Mouse (Mus musculus) spleen, postnatal 10 days (tissue): ENCODE measurements around the gene Cog2.

ENCODE experiments used
- DNase-seq, 2 experiments: peaks; one replicate each; pipeline ENCODE4 v3.0.0; 2021 to 2022; ENCODE audit warnings: low spot score in 2 of 2

Gene Cog2

GRCm38 (mm10) chr8:124520249-124521080, at the start of gene Cog2:
Gene Cog2, plus strand, starts transcription at chr8:124520767.
- DNase-seq: peak; percentile 78 to 92

- no peak for DNase-seq
Observed at GRCm38 (mm10) chr8:124475690-124476089, 44.9 kb upstream of the Cog2 start.

GRCm38 (mm10) chr8:124476701-124477100, 43.9 kb upstream of the Cog2 start:
- no peak for DNase-seq

- no peak for DNase-seq
Observed at GRCm38 (mm10) chr8:124479251-124479650, 41.3 kb upstream of the Cog2 start.

- DNase-seq: no peak
Observed at GRCm38 (mm10) chr8:124480321-124480720, 40.2 kb upstream of the Cog2 start.

DNA sequence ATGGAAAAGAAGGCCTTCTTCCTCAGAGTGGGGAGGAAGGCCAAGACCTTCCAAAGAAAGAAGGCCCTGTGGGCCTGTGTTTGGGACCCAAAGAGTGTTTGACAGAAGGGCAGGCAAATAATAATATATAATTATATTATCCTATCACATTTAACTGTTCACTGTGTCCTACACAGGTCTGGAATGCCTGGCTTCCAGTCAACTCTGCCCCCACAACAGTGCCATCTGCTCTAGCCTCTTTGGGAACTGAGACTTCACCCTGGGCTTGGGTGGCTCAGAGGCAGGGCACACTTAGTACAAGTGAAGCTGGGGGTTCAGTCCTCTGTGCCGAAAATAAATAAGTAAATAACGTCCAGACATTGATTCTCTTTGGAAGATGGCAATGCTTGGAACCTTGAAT, 37.8 kb upstream of the Cog2 start:
- no peak for DNase-seq

DNA sequence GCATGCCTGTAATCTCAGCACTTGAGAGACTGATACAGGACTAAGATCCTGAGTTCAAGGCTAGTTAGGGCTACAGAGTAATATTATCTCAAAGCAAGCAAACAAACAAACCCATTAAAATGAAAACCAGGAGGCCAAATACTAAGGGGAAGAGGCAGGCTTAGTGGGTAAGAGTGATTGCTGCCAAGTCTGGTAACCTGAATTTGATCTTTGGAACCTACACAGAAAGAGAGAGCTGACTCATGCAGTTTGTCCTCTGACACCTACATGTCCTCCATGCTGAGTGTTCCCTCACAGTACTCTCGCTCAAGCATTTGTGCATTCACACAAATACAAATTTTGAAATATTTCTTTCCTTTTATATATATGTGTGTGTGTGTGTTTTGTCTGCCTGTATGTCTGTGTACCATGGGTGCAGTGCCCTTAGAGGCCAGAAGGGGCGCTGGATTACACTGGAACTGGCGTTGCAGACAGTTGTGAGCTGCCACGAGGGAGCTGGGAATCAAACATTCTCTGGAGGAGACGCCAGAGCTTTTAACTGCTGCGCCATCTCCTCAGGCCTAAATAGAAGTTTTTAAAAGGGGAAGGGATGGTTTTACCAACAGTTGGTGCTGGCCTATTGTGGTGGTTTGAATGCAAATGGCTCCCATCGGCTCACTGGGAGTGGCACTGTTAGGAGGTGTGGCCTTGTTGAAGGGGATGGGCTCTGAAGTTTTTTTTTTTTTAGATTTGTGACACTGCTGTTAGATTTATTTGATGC, 37.0 kb upstream of the Cog2 start:
- DNase-seq: peak in 1 of 2 experiments; percentile 21

DNA sequence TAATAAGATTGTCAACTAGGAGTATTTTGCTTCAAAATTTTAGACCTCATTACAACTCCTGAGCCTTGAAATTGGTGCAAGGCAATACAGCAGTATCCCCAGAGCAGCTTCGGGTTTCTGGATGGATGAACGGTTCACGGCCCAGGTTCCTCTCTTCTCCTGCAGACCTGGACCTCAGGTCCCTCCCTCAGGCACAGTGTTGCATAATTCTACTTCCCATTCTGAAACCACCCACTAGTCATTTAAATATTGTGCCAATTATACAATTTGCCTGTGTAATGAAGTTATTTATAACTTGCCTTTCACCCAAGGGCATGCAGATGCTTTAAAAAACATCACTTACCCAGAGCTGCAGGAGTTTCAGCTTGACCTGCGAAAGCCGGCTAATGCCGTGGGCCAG, 31.3 kb upstream of the Cog2 start:
- DNase-seq: no peak

DNA sequence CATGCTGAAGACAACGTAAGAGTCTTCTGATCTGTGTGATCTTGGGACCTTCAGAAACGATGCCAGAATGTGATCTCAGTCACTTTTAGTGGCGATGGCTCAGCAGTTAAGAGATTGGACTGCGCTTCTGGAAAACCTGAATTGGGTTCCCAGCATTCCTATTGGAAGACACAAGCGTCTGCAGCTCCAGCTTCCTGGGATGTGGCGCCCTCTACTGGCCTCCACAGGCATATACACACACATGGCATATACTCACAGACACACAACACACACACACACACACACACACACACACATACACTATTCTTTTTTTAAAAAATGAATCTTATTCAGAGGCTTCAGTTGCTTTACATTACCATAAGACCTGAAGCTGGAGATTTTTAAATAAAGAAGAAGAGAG, 30.8 kb upstream of the Cog2 start:
- no peak for DNase-seq

- no peak for DNase-seq
Observed at GRCm38 (mm10) chr8:124494397-124494796, 26.2 kb upstream of the Cog2 start.

DNA sequence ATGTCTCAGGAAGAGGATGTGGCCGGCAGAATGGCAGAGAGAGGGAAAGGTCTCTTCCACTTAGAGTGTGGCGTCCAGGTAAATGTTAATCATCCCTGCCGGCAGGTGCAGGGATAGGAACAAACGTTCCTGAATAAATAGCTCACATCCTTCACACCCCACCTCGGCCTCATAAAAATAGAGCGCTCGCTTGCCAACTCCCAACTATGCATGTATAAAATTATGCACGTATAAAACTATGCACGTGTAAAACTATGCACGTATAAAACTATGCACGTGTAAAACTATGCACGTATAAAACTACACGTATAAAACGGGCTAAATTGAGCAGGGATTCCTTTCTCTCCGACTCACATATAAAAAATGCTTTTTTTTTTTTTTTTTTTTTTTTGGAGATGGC, 25.6 kb upstream of the Cog2 start:
- DNase-seq: no peak

DNA sequence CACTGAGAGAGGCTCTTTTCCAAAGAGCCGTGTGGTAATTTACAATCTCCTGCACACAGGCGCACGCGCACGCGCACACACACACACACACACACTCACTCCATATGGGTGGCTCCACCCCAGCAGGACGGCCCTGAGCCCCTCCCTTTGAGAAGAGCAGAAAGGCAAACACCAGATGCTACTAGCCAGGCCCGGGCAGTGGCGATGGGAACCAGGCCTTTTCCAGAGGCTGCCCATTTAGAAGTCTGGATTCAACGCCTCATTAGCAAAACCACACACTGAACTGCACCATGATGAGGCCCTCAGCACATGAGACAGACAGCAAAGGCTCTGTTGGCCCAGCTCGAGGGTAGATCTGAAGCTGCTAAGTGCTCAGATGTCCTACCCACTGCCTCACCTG, 24.9 kb upstream of the Cog2 start:
- no peak for DNase-seq

DNA sequence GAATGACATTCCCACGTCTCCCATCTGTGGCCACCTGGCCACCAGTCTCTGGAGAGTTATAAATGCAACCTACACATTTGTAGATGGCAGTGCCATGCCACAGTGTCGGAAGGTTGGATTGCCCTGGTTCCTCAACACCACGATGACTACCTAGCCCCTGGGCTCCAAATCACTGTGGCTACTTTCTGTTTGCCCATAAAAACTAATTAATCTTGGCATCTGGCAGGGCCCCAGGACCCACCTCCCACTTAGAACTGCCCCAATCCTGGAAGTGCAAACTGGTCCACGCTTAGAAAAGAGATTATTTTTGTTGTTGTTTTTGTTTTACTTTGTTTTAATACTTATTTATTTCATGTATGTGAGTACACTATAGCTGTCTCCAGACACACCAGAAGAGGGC, 24.3 kb upstream of the Cog2 start:
- no peak for DNase-seq

DNA sequence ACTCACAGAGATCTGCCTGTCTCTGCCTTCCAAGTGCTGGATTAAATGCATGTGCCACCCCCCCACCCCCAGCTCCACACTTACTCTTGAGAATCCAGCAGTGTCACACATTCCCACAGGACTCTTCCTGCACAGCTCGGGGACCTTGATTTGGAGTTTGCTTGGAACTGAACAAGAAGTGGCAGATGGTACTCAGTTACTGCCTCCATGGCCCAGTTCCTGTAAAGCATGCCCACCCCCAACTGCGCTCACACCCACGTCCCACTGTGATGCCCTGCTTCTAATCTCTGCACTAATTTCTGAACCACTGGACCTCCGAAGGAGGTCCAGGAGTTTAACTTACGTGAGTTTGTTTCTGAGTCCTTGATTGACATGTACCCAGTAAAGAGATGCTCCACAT, 23.7 kb upstream of the Cog2 start:
- no peak for DNase-seq

- no peak for DNase-seq
Observed at GRCm38 (mm10) chr8:124498398-124498797, 22.2 kb upstream of the Cog2 start.

GRCm38 (mm10) chr8:124499236-124499937, 21.2 kb upstream of the Cog2 start:
- no peak for DNase-seq

DNA sequence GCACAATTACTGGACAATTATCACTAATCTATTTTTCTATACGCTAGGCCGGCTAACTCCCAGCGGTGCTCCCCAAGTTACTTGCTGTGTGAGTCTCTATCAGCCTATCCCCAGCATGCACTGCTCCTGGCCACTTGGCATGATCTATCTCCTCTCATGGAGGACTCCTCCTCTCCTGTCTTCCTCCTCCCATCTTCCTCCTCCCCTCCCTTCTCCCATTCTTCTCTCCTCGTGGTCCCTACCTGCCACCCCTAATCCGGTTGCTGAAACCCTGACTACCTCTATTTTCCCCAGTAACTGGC, 20.7 kb upstream of the Cog2 start:
- no peak for DNase-seq

DNA sequence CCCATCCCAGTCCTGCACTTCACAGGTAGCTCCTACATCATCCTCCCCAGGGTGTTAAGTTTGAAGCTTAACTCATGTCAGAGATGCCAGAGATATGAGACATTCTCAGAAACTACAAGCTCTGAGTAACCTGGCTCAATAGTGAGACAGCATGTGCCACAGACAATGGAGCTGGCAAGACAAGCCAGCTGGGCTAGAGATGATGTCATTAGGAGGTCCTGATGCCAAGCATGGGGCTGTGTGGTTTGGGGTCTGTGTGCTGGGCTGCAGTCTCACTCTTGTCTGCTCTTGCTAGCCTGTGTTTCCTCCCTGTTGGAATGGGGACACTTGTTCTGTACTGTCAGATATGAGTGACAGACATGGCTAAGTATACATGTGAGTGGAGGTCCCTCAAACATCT, 14.9 kb upstream of the Cog2 start:
- DNase-seq: no peak

GRCm38 (mm10) chr8:124507572-124508320, 12.8 kb upstream of the Cog2 start:
- DNase-seq: no peak

DNA sequence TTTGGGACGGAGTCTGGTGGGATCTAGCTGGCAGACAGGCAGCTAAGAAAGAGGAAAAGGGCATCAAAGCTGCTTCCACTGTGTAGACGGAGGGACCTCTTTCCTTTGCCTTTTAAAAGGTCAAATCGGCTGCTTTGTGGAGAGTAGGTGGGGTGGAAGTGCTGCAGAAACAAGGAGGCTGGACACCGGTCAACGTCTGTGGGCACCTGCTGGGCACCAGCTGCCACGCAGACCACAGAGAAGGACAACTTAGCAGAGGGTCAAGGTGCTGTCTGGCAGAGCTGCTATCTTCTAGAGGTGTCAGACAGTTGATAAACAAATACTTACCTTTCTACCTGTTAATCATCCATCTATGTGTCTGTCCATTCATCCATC, 12.3 kb upstream of the Cog2 start:
- DNase-seq: no peak

- no peak for DNase-seq
Observed at GRCm38 (mm10) chr8:124509156-124509555, 11.4 kb upstream of the Cog2 start.

DNA sequence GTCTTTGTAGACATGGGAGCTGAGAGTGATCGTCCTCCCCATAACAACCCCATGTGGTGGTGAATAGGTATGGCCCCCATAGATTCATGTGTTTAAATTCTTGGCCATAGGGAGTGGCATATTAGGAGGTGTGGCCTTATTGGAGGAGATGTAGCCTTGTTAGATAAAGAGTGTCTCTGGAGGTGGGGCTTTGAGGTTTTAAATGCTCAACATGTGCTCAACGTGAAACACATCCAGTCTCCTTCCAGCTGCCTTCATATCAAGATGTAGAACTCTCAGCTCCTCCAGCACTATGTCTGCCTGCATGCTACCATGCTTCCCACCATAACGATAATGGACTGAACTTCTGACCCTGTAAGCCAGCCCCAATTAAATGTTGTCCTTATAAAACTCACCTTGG, 4.5 kb upstream of the Cog2 start:
- DNase-seq: no peak
